Mouse (Mus musculus): ENCODE results near the gene Mtmr4. TPM values are rescaled to one million over a fixed set of nuclear protein-coding genes. Genes with fewer than 3 reads are reported as not detected.

Mtmr4 gene
- 9.4 and 12.2 TPM in 2 replicates for polyA plus RNA-seq (2015; fragmentation: Nextera tagmentation; extraction: Ambion mirVana)

- DNase-seq (peak; percentile 100), ATAC-seq (ENCODE audit: low read depth) (peak; percentile 97)
- Histone ChIP-seq H3K4me1 (replicated peaks) (peaks cover 65% of the 10 kb centered on the region), H3K36me3 (peaks cover 15% of the 10 kb centered on the region), H3K4me3 (replicated peaks) (peak within 1 kb of the TSS; percentile 79), H3K27me3 (no peaks in the 10 kb centered on the region), H3K9ac (peak within 1 kb of the TSS; percentile 93), H3K4me2 (peak within 1 kb of the TSS; percentile 99), H3K27ac (peak within 1 kb of the TSS; percentile 95), H3K9me3 (replicated peaks) (no peaks in the 10 kb centered on the region)
- WGBS (ENCODE audit: insufficient replicate concordance), result under 1% methylated on average over 61 of the region's 61 CpGs
Measured at GRCm38 (mm10) chr11:87591526-87592353, at the start of gene Mtmr4. Gene Mtmr4 (plus strand): TSS chr11:87592162.

GRCm38 (mm10) chr11:87542285-87542684 is 49.7 kb upstream of the Mtmr4 start:
- H3K9me3 ChIP-seq (replicated peaks), result no peaks in the 10 kb centered on the region
- no peak overlapping the region for H3K4me3 ChIP-seq (replicated peaks)
- no peak for ATAC-seq (ENCODE audit: low read depth)
- H3K27me3 ChIP-seq, result no peaks in the 10 kb centered on the region
- no peaks in the 10 kb centered on the region for H3K36me3 ChIP-seq
- H3K4me1 ChIP-seq (replicated peaks), result no peaks in the 10 kb centered on the region
- H3K9ac ChIP-seq, result no peak overlapping the region
- DNase-seq, result no peak
- no peak overlapping the region for H3K27ac ChIP-seq
- no peak overlapping the region for H3K4me2 ChIP-seq
- WGBS (ENCODE audit: insufficient replicate concordance), result 42% methylated on average over 8 of the region's 8 CpGs

GRCm38 (mm10) chr11:87542906-87543305 is 49.1 kb upstream of the Mtmr4 start:
- Histone ChIP-seq H3K27me3 (no peaks in the 10 kb centered on the region), H3K4me3 (replicated peaks) (no peak overlapping the region), H3K36me3 (no peaks in the 10 kb centered on the region), H3K9ac (no peak overlapping the region), H3K27ac (no peak overlapping the region), H3K9me3 (replicated peaks) (no peaks in the 10 kb centered on the region), H3K4me1 (replicated peaks) (no peaks in the 10 kb centered on the region), H3K4me2 (no peak overlapping the region)
- ATAC-seq (ENCODE audit: low read depth), result no peak
- 42% methylated on average over 3 of the region's 3 CpGs for WGBS (ENCODE audit: insufficient replicate concordance)
- no peak for DNase-seq

- Histone ChIP-seq H3K9me3 (replicated peaks) (no peaks in the 10 kb centered on the region), H3K4me1 (replicated peaks) (no peaks in the 10 kb centered on the region), H3K4me2 (no peak overlapping the region), H3K9ac (no peak overlapping the region), H3K4me3 (replicated peaks) (no peak overlapping the region), H3K27me3 (no peaks in the 10 kb centered on the region), H3K36me3 (no peaks in the 10 kb centered on the region), H3K27ac (no peak overlapping the region)
- no peak for ATAC-seq (ENCODE audit: low read depth)
- WGBS (ENCODE audit: insufficient replicate concordance), result 58% methylated on average over 4 of the region's 4 CpGs
- DNase-seq, result no peak
Measured at GRCm38 (mm10) chr11:87553342-87553741, 38.6 kb upstream of the Mtmr4 start.

- Histone ChIP-seq H3K9ac (no peak overlapping the region), H3K4me3 (replicated peaks) (no peak overlapping the region), H3K9me3 (replicated peaks) (no peaks in the 10 kb centered on the region), H3K27me3 (no peaks in the 10 kb centered on the region), H3K27ac (no peak overlapping the region), H3K4me2 (no peak overlapping the region), H3K36me3 (no peaks in the 10 kb centered on the region), H3K4me1 (replicated peaks) (no peaks in the 10 kb centered on the region)
- 62% methylated on average over 5 of the region's 5 CpGs for WGBS (ENCODE audit: insufficient replicate concordance)
- ATAC-seq (ENCODE audit: low read depth), result no peak
- no peak for DNase-seq
Measured at GRCm38 (mm10) chr11:87554386-87554785, 37.6 kb upstream of the Mtmr4 start.

GRCm38 (mm10) chr11:87555106-87555703 is 36.8 kb upstream of the Mtmr4 start:
- 17% methylated on average over 2 of the region's 2 CpGs for WGBS (ENCODE audit: insufficient replicate concordance)
- DNase-seq (no peak), ATAC-seq (ENCODE audit: low read depth) (no peak)
- Histone ChIP-seq H3K4me2 (no peak overlapping the region), H3K36me3 (no peaks in the 10 kb centered on the region), H3K27ac (no peak overlapping the region), H3K9ac (no peak overlapping the region), H3K9me3 (replicated peaks) (no peaks in the 10 kb centered on the region), H3K4me1 (replicated peaks) (no peaks in the 10 kb centered on the region), H3K27me3 (no peaks in the 10 kb centered on the region), H3K4me3 (replicated peaks) (no peak overlapping the region)

- 55% methylated on average over 6 of the region's 6 CpGs for whole genome bisulfite sequencing (ENCODE audit: insufficient replicate concordance)
- H3K27ac ChIP-seq, result no peak overlapping the region
- no peaks in the 10 kb centered on the region for H3K9me3 ChIP-seq (replicated peaks)
- no peak overlapping the region for H3K4me3 ChIP-seq (replicated peaks)
- no peaks in the 10 kb centered on the region for H3K36me3 ChIP-seq
- ATAC-seq (ENCODE audit: low read depth) (no peak), DNase-seq (no peak)
- no peak overlapping the region for H3K4me2 ChIP-seq
- no peaks in the 10 kb centered on the region for H3K27me3 ChIP-seq
- no peaks in the 10 kb centered on the region for H3K4me1 ChIP-seq (replicated peaks)
- no peak overlapping the region for H3K9ac ChIP-seq
Measured at GRCm38 (mm10) chr11:87561208-87561607, 30.8 kb upstream of the Mtmr4 start.

- Histone ChIP-seq H3K9me3 (replicated peaks) (no peaks in the 10 kb centered on the region), H3K27me3 (0 out of 2 replicates have a peak, but pooled peaks cover 6% of the 10 kb centered on the region), H3K4me2 (no peak within 1 kb of the TSS), H3K27ac (no peak within 1 kb of the TSS), H3K4me1 (replicated peaks) (peaks cover 5% of the 10 kb centered on the region; the same call in 1 of the 2 replicates), H3K4me3 (replicated peaks) (no peak within 1 kb of the TSS), H3K9ac (no peak within 1 kb of the TSS), H3K36me3 (no peaks in the 10 kb centered on the region)
- DNase-seq (no peak), ATAC-seq (ENCODE audit: low read depth) (no peak)
- 55% methylated on average over 3 of the region's 3 CpGs for WGBS (ENCODE audit: insufficient replicate concordance)
Measured at GRCm38 (mm10) chr11:87566501-87566900, 25.5 kb upstream of the Mtmr4 start, which contains the start of gene Gm11492. Gene Gm11492 (plus strand): TSS chr11:87566653.

- ATAC-seq (ENCODE audit: low read depth), result no peak
- H3K4me3 ChIP-seq (replicated peaks), result no peak within 1 kb of the TSS
- H3K9ac ChIP-seq, result no peak within 1 kb of the TSS
- no peaks in the 10 kb centered on the region for H3K9me3 ChIP-seq (replicated peaks)
- H3K36me3 ChIP-seq, result no peaks in the 10 kb centered on the region
- no peak within 1 kb of the TSS for H3K4me2 ChIP-seq
- H3K27me3 ChIP-seq, result peaks cover 10% of the 10 kb centered on the region; the same call in 1 of the 2 replicates
- H3K27ac ChIP-seq, result no peak within 1 kb of the TSS
- H3K4me1 ChIP-seq (replicated peaks), result peaks cover 5% of the 10 kb centered on the region; the same call in 1 of the 2 replicates
- no peak for DNase-seq
- WGBS (ENCODE audit: insufficient replicate concordance), result 65% methylated on average over 7 of the region's 7 CpGs
Measured at GRCm38 (mm10) chr11:87568255-87568953, 23.6 kb upstream of the Mtmr4 start, which contains the start of gene Sept4. Gene Sept4 (plus strand): TSS chr11:87568903.

- H3K27ac ChIP-seq, result no peak overlapping the region
- whole genome bisulfite sequencing (ENCODE audit: insufficient replicate concordance), result 45% methylated on average over 5 of the region's 5 CpGs
- DNase-seq, result no peak
Measured at GRCm38 (mm10) chr11:87570743-87571142, 21.2 kb upstream of the Mtmr4 start.

GRCm38 (mm10) chr11:87571361-87571950 is 20.5 kb upstream of the Mtmr4 start:
- 67% methylated on average over 1 of the region's 1 CpGs for WGBS (ENCODE audit: insufficient replicate concordance)
- H3K27me3 ChIP-seq, result peaks cover 10% of the 10 kb centered on the region; the same call in 1 of the 2 replicates
- no peak overlapping the region for H3K4me3 ChIP-seq (replicated peaks)
- ATAC-seq (ENCODE audit: low read depth), result no peak
- H3K4me2 ChIP-seq, result no peak overlapping the region
- peaks cover 5% of the 10 kb centered on the region; the same call in 1 of the 2 replicates for H3K4me1 ChIP-seq (replicated peaks)
- H3K36me3 ChIP-seq, result no peaks in the 10 kb centered on the region
- no peak overlapping the region for H3K9ac ChIP-seq
- DNase-seq, result no peak
- no peaks in the 10 kb centered on the region for H3K9me3 ChIP-seq (replicated peaks)
- H3K27ac ChIP-seq, result 0 out of 2 replicates have a peak overlapping the region, but pooled peaks have one; percentile 16

More at GRCm38 (mm10) chr11:87570743-87571142, 21.2 kb upstream of the Mtmr4 start:
- H3K36me3 ChIP-seq, result no peaks in the 10 kb centered on the region
- no peak overlapping the region for H3K4me2 ChIP-seq
- no peak overlapping the region for H3K4me3 ChIP-seq (replicated peaks)
- no peak for ATAC-seq (ENCODE audit: low read depth)
- peaks cover 5% of the 10 kb centered on the region; the same call in 1 of the 2 replicates for H3K4me1 ChIP-seq (replicated peaks)
- no peaks in the 10 kb centered on the region for H3K9me3 ChIP-seq (replicated peaks)
- H3K27me3 ChIP-seq, result peaks cover 10% of the 10 kb centered on the region; the same call in 1 of the 2 replicates
- H3K9ac ChIP-seq, result no peak overlapping the region
